Mouse (Mus musculus) forebrain, embryonic 16.5 days (tissue): ENCODE data around the gene Mybbp1a. TPM values are rescaled to one million over a fixed set of nuclear protein-coding genes. Genes with fewer than 3 reads are reported as not detected.

Experiments
- ATAC-seq: fragments of 200-750 bp; cut with Nextera tagmentation; 2 replicates; pipeline ENCODE4 v1.8.0; 2017; ENCODE audit warnings: mild to moderate bottlenecking, moderate library complexity
- H3K27ac ChIP-seq: fragments of 300-500 bp; sonication (generic); 2 replicates; pipeline ENCODE4 v1.5.1; 2014; ENCODE audit warnings: low read length, control low read depth
- H3K27me3 ChIP-seq: fragments of 300-500 bp; sonication (generic); replicated peaks from 2 replicates; pipeline ENCODE4 v1.6.1; 2014; ENCODE audit warnings: low read length; ENCODE audit not compliant: control insufficient read depth, insufficient read depth
- H3K36me3 ChIP-seq: fragments of 300-500 bp; sonication (generic); 2 replicates; pipeline ENCODE4 v1.6.1; 2014; ENCODE audit not compliant: control insufficient read depth, insufficient read depth
- H3K4me1 ChIP-seq: fragments of 300-500 bp; sonication (generic); replicated peaks from 2 replicates; pipeline ENCODE4 v1.6.1; 2014; ENCODE audit warnings: low read length; ENCODE audit not compliant: control insufficient read depth, insufficient read depth
- H3K4me2 ChIP-seq: fragments of 300-500 bp; sonication (generic); 2 replicates; pipeline ENCODE4 v1.6.1; 2014; ENCODE audit warnings: mild to moderate bottlenecking, low read length, control low read depth
- H3K4me3 ChIP-seq: fragments of 300-500 bp; sonication (generic); replicated peaks from 2 replicates; pipeline ENCODE4 v1.5.1; 2014; ENCODE audit warnings: mild to moderate bottlenecking, low read length, control low read depth
- H3K9ac ChIP-seq: fragments of 300-500 bp; sonication (generic); replicated peaks from 2 replicates; pipeline ENCODE4 v1.6.1; 2014; ENCODE audit warnings: low read depth, low read length, control low read depth
- H3K9me3 ChIP-seq: fragments of 300-500 bp; sonication (generic); 2 replicates; pipeline ENCODE4 v1.6.1; 2016; ENCODE audit warnings: low read length; ENCODE audit not compliant: control insufficient read depth
- WGBS: fragments of 180-500 bp; shearing (Covaris S2); extraction: QIAGEN DNeasy Blood & Tissue Kit; methylation state at CpG from one replicate; pipeline ENCODE4 v1.1.7; 2014; 5-methylcytosine and 5-hydroxymethylcytosine counted together
- polyA plus RNA-seq: library from polyadenylated mRNA; unstranded; fragments of >200 nt; fragmentation: Nextera tagmentation; extraction: Ambion mirVana; gene quantifications from 2 replicates; pipeline ENCODE4 v1.2.1, GENCODE M21; 2015

Mybbp1a gene
- polyA plus RNA-seq, 1 experiment from 2014 or later, result 98.2 TPM

DNA sequence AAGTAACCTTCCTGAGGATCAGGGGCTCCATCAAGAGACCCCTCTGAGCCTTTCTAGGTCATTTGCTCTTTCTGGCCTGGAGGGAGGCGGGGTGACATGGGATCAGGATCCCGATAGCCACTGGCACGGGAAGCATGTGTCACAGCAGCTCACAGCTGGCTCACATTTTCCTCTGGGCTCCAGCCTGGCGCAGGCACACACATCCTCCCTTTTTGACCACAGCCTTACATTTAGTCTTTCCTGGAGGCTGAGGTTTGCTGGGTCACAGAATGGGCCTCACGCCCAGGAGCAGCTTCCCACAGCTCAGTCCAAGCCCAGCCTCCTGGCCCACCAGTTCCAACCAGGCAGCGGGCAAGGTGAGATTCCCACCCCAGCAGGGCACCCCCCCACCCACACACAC, 37.1 kb downstream of the Mybbp1a start:
- WGBS, result 76% methylated on average over 6 of the region's 6 CpGs
- no peaks in the 10 kb centered on the region; the same call in 1 of the 2 replicates for H3K4me1 ChIP-seq
- no peak overlapping the region for H3K27ac ChIP-seq
- no peaks in the 10 kb centered on the region for H3K27me3 ChIP-seq
- H3K9ac ChIP-seq, result no peak overlapping the region
- H3K9me3 ChIP-seq, result no peaks in the 10 kb centered on the region
- H3K4me3 ChIP-seq, result no peak overlapping the region
- no peak for ATAC-seq
- no peak overlapping the region for H3K4me2 ChIP-seq
- H3K36me3 ChIP-seq, result no peaks in the 10 kb centered on the region

DNA sequence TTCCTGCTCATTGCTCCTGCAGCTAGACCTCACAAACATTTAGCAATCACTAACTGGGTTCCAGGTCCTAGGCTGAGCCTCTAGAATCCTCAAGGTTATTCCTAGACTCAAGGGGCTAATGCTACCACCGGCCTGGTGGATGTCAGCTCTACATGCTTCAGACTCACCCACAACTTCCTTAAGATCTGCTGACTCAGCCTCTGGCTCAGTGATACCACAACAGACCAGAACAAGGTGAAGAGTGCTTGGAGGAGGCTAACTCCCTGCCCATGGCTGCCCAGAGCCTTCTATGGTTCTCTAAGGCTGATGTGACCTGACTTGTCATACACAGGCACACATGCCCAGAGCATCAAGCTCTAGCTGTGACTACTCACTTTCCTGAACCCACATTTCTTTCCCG, 38.3 kb downstream of the Mybbp1a start:
- Histone ChIP-seq H3K36me3 (no peaks in the 10 kb centered on the region), H3K4me1 (no peaks in the 10 kb centered on the region; the same call in 1 of the 2 replicates), H3K4me3 (no peak overlapping the region), H3K9ac (no peak overlapping the region), H3K27me3 (no peaks in the 10 kb centered on the region), H3K9me3 (no peaks in the 10 kb centered on the region), H3K4me2 (no peak overlapping the region), H3K27ac (no peak overlapping the region)
- 87% methylated on average over 2 of the region's 2 CpGs for WGBS
- no peak for ATAC-seq

DNA sequence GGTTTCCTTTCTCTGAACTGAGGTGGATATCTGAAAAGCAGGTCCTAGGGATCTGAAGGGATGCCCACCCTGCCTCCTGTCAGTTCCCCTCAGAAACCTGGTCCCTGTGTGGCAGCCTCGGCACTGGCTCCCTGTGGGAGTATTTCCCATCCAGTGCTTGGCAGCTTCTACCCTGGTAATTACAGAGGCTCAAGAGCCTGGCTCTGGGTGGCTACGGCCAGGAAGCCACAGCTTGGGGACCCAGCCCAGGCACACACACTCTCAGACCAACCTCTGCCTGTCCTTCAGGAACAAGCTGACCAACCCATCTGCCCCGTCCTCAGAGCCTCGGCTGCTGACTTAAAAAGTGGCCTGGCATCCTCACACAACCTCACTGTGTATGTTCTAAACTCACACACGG, 40.2 kb downstream of the Mybbp1a start:
- Histone ChIP-seq H3K4me1 (peaks cover 16% of the 10 kb centered on the region), H3K4me2 (no peak overlapping the region), H3K27me3 (no peaks in the 10 kb centered on the region), H3K9me3 (no peaks in the 10 kb centered on the region), H3K36me3 (no peaks in the 10 kb centered on the region), H3K9ac (no peak overlapping the region), H3K4me3 (no peak overlapping the region), H3K27ac (no peak overlapping the region)
- 85% methylated on average over 5 of the region's 5 CpGs for WGBS
- no peak for ATAC-seq

DNA sequence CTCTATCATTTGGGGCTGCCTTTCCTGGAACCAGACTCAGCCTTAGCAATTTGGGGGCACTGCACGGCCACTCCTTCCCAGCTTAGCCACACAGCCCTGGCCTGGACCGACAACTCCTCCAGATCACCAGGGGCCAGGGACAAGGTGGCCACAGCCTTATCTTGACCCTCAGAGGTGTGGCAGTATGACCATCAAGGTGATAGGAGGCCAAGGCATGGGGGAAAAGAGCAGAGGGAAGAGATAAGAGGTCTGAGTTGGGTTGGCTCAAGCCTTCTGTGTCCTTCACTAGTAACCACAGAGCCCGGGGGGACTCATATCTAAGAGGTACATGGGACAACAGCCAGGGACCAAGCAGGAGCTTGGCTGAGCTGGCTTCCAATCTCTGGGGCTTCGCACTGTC, 40.8 kb downstream of the Mybbp1a start:
- ATAC-seq, result no peak

DNA sequence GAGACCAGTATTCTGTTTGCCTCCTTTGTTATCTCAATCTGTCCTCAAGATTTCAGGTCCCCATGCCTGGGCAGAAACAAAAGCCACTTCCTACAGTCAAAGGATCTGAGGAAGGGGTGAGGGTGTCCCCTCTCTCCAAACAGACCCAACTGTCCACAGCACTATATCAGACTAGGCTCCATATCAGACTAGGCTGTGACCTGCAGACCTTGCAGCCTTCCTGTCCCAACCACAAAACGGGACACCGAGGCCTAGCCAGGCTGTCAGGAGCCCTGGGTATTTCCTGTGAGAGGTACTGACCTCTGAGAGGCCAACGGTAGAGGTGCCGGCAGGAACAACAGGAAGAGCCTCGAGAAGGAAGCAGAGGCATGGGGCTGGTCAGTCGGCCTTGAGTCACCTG, 43.4 kb downstream of the Mybbp1a start:
- Histone ChIP-seq H3K9ac (no peak overlapping the region), H3K9me3 (no peaks in the 10 kb centered on the region), H3K4me3 (no peak overlapping the region), H3K36me3 (no peaks in the 10 kb centered on the region), H3K27ac (no peak overlapping the region), H3K4me2 (no peak overlapping the region), H3K27me3 (no peaks in the 10 kb centered on the region), H3K4me1 (peaks cover 27% of the 10 kb centered on the region)
- no peak for ATAC-seq
- WGBS, result 77% methylated on average over 6 of the region's 6 CpGs

More for the DNA sequence above, 40.8 kb downstream of the Mybbp1a start:
- no peak overlapping the region for H3K27ac ChIP-seq
- no peaks in the 10 kb centered on the region for H3K36me3 ChIP-seq
- H3K9ac ChIP-seq, result no peak overlapping the region
- no peak overlapping the region for H3K4me3 ChIP-seq
- no peak overlapping the region for H3K4me2 ChIP-seq
- no peaks in the 10 kb centered on the region for H3K27me3 ChIP-seq
- WGBS, result 89% methylated on average over 4 of the region's 4 CpGs
- H3K4me1 ChIP-seq, result peaks cover 18% of the 10 kb centered on the region
- no peaks in the 10 kb centered on the region for H3K9me3 ChIP-seq

DNA sequence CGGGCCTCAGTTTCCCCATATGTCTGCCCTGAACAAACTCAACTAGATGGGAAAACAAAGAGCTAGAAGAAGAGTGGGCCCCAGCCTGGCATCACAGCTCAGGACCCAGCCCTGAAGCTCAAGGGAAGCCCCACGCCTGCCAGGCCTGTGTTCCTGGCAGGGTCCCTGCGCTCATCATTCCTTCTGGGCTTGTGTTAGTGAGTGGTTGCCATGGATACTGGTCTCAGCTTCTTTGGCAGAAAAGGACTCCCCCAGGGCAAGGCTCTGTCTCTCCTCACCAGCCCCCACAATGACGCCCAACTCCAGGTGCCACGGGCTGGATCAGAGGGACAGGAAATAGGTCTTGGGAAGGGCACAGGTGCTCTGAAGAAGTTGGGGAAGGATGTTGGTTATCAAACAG, 44.0 kb downstream of the Mybbp1a start:
- Histone ChIP-seq H3K9ac (no peak overlapping the region), H3K9me3 (no peaks in the 10 kb centered on the region), H3K4me3 (no peak overlapping the region), H3K4me1 (peaks cover 29% of the 10 kb centered on the region), H3K36me3 (no peaks in the 10 kb centered on the region), H3K27ac (peak overlapping the region; percentile 11; the same call in 1 of the 2 replicates), H3K4me2 (no peak overlapping the region), H3K27me3 (no peaks in the 10 kb centered on the region)
- ATAC-seq, result 0 out of 2 replicates have a peak, but pooled peaks have one; percentile 9
- 29% methylated on average over 5 of the region's 5 CpGs for WGBS

DNA sequence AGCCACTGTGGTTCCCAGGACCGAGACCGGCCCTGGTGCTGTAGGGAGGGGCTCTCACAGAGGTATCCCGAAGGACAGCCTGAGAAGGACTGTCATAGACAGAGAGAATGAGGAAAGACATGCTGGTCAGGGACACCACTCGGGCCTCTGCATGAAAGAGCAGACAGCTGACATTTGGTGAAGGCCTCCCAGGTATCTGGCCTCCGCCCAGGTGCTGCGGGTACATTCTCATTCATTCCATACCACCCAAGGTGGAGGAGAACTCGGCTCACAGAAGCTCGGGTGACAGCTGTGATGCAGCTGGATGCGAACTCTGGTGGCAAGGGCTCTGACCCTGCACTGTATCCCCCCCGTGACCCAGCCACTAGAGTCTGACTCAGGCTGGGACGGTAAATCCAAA, 44.8 kb downstream of the Mybbp1a start:
- WGBS, result 76% methylated on average over 11 of the region's 11 CpGs
- Histone ChIP-seq H3K4me2 (no peak overlapping the region), H3K36me3 (no peaks in the 10 kb centered on the region), H3K4me3 (no peak overlapping the region), H3K27me3 (0 out of 2 replicates have a peak, but pooled peaks cover 2% of the 10 kb centered on the region), H3K9ac (no peak overlapping the region), H3K27ac (no peak overlapping the region), H3K4me1 (peaks cover 29% of the 10 kb centered on the region), H3K9me3 (no peaks in the 10 kb centered on the region)
- ATAC-seq, result no peak

DNA sequence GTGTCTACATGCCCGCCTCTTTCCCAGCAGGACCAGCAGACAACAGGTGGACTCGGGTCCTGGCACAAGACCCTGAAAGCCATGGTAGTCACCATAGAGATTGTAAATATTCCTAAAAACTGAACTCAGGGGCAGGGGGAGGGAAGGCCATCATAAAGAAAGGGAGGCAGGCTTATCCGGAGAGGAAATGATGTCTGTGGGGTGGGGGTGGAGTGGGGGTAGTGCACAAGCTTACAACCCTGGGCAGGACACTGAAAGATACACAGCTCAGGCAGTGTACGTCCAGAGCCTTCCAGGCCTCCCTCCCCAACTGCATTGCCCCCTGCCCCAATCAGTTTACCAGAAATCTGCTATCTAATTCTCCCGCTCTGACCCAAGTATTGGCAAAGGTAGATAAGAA, 46.0 kb downstream of the Mybbp1a start:
- no peak overlapping the region for H3K4me3 ChIP-seq
- no peaks in the 10 kb centered on the region for H3K9me3 ChIP-seq
- 74% methylated on average over 5 of the region's 5 CpGs for WGBS
- H3K4me2 ChIP-seq, result peak overlapping the region; percentile 61
- no peak overlapping the region for H3K27ac ChIP-seq
- 0 out of 2 replicates have a peak, but pooled peaks cover 2% of the 10 kb centered on the region for H3K27me3 ChIP-seq
- H3K36me3 ChIP-seq, result no peaks in the 10 kb centered on the region
- no peak overlapping the region for H3K9ac ChIP-seq
- no peak for ATAC-seq
- peaks cover 29% of the 10 kb centered on the region for H3K4me1 ChIP-seq

DNA sequence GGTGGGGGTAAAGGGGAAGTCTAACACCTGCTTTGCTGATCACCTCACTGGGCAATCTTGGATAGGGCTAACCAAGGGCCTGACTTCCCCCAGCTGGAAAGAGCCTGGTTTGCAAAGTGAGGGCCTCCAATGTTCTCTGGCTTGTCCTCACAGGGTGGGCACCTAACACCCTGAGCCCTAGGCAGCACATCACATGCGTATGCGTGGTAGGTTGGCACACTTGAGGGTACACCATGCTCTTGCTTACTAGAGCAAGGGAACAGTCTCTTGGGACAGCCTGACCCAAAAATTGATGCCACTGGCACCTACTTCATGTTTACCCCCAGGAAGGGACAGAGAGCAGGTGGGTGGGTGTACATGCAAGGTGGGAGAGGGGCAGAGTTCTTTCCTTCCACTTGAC, 46.6 kb downstream of the Mybbp1a start:
- WGBS, result 82% methylated on average over 2 of the region's 2 CpGs
- peaks cover 29% of the 10 kb centered on the region for H3K4me1 ChIP-seq
- H3K27ac ChIP-seq, result no peak overlapping the region
- H3K9ac ChIP-seq, result peak overlapping the region; percentile 71
- H3K9me3 ChIP-seq, result no peaks in the 10 kb centered on the region
- H3K36me3 ChIP-seq, result no peaks in the 10 kb centered on the region
- H3K4me3 ChIP-seq, result peak overlapping the region; percentile 56
- no peak for ATAC-seq
- 0 out of 2 replicates have a peak, but pooled peaks cover 2% of the 10 kb centered on the region for H3K27me3 ChIP-seq
- H3K4me2 ChIP-seq, result peak overlapping the region; percentile 61

DNA sequence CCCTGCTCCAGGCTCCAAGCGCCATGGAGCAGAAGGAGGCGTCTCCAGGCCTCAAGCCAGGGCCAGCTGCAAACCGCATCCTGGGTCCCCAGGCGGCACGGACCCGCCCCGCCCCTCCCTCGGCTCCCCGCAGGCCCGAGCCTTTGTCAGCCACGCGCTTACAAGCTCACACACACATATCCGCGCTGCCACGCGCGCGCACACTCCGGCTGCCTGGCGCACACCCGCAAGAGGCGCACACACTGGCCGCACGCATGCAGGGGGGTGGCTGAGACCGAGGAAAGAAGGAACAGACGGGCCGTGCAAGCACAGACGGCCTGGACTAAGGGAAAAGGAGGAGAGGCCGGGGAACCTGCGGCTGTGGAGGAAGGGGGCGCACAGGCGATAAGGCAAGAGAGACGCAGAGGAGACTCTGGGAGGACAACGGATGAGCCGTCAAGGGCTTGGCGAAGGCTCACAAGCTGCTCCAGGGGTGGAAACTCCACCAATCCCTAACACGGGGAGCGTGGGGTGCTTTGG, 47.7 kb downstream of the Mybbp1a start:
- Histone ChIP-seq H3K9ac (peak overlapping the region; percentile 71), H3K4me3 (peak overlapping the region; percentile 56), H3K4me2 (peak overlapping the region; percentile 61), H3K9me3 (no peaks in the 10 kb centered on the region), H3K27me3 (0 out of 2 replicates have a peak, but pooled peaks cover 2% of the 10 kb centered on the region), H3K36me3 (no peaks in the 10 kb centered on the region), H3K27ac (peak overlapping the region; percentile 89), H3K4me1 (peaks cover 29% of the 10 kb centered on the region)
- under 1% methylated on average over 37 of the region's 38 CpGs for WGBS
- ATAC-seq, result peak; percentile 78
